Mouse (Mus musculus): ENCODE results near the gene Susd1.

Gene Susd1

DNA sequence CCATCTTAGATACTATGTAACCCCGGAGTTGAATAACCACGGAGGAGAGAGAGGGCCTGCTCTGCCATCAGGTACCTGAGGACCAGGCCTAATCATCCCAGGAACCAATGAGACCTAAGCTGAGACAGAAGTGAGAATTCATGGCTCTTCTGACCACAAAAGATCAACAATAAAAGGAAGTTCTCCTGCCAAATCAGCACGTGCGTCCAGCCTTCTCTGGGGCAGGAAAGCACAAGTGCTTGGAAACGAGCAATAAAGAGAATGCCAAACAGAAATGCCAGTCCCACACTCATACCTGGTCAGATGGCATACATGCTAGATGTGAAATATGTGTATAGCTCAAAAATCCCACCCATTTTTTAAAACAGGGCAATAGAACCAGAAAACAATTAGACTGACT is 58.6 kb downstream of the Susd1 start:
- no peak for DNase-seq

DNA sequence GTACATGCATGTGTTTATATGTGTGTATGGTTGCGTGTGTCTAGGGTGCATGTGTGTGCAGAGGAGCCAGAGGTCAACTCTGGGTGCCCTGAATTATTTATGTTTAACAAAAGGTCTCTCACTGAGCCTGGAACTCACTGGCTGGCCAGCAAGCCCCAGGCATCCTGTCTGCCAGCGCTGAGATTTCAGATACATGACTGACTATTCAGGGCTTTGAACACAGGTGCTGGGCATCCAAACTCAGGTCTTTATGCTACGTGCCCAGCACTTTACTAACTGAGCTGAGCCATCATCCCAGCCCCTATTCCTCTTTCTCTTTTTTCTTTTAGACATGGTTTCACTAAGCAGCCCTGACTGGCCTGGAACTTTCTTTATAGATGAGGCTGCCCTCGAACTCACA is 59.8 kb downstream of the Susd1 start:
- DNase-seq, result no peak

DNA sequence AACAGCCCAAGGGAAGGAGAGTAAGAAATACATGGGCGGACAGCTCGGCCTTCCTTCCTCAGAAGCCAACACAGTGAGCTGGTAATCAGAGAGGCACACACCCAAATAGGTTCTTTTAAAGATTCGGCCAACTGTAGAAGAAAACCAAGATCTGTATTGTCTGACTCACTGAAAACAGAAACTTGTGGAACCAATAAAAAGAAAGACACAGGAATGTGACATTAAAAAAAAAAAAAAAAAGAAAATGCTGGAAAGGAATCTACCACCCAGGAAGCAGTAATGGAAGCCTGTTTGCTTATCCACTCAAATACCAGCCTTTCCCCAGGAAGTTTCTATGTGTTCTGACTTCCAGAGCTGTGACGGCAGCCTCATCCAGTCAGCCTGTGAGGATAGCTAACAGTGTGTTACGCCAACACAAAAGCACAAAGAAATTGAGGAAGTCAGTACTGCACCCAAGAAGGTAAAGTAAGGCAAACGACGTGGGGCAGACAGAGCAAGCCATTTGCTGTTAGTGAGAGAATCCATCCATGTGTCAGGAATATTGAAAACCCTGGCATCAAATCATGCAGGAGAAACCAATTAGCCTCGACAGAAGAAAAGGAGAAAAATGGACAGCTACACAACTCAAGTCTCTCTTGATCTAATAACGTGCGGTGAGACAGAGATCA is 64.0 kb downstream of the Susd1 start:
- DNase-seq, result no peak

DNA sequence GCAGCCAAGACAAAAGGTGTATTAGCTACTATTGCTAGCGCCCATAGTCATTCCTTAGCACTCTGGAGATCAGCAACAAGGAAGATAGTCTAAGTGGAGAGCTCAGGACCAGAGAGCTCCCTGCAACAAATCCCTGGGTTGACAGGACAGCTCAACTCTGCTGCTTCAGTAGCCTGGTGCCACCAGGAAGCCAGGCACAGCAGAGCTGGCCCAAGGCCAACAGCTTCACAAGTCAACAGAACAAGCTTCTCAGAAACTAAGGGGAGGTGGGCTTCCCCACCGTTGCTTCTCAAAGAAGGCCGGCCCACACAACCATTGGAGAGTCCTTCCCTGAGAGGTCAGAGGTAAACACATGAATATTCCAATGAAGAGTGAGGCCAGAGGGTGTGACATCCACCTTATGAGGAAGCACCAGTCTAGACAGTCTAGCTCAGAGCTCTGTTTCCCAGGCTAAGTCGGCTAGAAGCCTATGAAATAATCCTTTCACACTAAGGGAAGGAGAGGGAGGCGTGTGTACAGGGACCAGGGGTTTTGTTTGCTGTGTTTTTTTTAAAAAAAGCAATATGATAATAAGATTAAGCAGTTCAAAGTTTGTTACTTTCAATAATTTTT is 65.8 kb downstream of the Susd1 start:
- DNase-seq, result no peak

DNA sequence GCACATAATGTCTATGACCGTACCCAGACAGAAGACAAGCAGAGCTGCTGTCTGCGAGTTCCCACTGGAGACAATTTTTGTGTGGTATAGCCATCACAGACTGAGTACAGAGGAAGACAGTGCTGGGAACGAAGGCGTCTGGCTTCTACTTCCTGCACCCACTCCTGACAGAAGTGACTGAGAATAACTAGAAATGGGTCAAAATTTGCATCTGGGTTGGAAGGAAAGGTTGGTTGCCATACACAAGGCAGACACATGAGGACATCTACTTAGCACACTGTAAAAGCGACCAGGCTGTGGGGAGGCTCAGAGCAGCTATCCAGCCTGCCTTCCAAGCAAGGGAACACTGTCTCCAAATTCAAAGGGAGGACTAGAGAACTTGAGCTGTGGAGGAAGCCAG is 66.5 kb downstream of the Susd1 start:
- no peak for DNase-seq

DNA sequence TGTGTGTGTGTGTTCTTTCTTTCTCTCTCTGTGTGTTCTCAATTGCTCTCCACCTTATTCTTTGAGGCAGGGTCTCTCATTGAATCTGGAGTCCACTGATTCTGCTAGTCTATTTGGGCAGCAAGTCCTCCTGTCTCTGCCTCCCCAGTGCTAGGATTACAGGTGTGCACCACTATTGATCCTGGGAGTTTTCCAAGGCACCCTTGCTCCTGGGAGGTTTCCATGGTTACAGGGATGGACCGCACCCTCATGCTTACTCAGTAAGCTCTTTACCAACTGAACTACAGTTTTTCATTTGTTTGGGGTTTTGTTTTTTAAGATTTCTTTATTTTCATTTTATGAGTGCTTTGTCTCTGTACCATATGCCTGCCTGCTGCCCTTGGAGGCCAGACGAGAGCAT is 68.5 kb downstream of the Susd1 start:
- DNase-seq, result no peak

DNA sequence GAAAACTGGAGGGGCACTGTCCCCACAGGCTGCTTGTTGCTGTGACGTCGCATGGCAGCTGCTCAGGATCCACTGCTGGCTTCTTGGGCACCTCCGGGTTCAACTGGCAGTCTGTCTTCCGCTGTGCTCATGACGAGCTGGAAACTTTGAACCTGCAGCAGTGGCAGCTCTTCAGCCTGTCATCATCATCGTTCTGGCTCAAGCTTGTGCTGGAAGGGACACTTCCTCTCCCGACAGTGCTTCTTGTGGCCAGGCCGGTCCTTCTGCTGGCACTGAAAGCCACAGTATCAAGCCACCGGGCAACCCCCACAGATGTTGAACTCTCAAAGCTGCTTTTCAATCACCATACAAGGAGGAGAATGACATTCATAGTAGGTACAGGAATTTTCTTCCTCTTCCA is 70.3 kb downstream of the Susd1 start:
- DNase-seq, result no peak

DNA sequence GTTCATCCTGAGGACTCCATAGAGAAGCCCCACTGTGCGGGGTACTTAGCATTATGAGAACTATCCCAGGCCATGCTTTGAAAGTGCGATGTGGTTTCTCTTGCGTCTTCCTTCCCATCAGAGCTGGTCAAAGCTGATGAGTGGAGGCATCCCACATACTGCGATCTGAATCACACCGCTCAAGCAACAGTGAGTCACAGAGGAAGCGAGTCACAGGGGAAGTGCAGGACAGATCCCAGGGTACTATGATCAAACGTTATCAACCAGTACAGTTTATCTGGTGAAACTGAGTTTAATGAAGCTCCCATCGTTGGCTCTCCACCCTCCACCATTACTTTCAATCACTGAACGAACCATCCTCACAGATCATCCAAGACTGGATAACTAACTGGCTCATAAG is 72.2 kb downstream of the Susd1 start:
- DNase-seq, result no peak

DNA sequence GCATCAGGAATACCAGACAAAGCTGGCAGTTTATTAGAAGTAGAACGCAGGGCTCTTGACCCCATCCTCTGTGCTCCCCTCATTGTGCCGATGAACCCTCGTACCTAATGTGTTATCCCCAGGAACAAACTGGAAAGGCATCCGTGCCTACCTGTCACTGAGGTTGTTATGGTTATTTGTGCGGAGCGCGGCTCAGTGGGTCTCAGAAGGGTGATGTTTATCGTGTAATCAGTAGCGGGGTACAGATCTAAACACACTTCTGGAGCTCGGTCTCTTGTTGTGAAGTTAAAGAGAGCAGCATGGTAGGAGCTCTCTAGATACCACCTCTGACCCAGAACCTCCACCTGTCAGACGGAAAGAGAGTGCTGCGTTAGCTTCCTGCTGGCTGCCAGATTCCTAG is 72.9 kb downstream of the Susd1 start:
- no peak for DNase-seq

DNA sequence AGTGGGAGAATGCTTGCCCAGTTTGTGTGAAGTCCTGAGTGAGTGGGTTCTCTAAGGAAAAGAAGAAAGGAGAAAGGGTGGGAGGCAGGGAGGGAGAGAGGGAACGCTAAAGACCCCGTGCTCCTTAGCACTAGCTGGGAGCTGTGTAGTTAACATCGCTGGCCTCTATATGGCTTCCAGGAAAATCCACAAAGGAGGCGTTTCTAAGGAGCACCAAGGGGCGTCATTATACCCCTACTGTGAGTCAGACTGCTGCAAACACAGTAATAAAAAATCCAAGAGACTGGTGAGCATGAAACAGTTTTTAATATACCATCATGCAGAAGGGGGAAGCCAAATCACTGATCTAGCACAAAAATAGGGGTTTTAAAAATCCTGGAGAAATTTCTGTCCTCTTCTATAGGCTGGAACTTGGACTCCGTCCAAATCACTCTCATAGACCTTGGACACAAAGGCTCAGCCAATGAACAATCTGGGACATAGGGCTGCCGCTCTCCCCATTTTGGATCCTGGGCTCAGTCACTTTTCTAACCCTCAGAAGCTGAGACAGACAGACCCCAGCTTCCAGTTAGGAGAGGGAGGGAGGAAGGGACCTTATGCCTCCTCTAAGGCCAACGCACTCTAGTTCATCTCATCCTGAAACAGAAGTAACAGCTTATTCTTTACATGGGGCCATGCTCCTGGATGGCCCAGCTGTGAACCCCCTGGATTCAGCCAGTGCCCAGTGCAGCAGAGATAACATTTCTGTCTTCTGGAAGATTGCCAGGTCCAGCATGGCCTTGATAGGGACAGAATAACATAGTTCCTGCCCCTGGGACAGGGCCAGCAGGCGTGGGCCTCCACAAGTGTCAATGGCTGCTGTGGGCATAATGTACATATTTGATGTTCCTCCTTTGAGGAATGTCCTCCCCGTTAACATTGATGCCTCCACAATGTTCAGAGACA is 73.9 kb downstream of the Susd1 start:
- no peak for DNase-seq

DNA sequence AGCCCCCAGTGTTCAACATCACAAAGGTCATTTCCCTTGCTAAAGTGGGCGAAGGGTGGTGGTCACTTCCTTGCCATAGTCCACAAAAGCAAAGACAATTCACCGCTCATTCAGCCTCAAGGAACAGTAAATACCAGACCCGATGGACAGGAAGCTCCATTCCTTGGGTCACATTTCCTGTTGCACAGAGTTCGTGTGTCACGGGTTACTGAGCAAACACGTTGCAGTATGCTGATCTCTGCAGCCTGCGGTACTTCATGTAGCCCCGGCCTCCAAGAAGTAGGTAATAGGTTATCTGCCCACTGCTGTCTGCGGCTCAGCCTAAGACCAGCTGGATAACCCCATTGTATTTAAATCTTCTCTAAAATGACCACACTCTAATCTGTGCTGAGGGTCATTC is 75.4 kb downstream of the Susd1 start:
- peak; percentile 43 to 48 for DNase-seq

DNA sequence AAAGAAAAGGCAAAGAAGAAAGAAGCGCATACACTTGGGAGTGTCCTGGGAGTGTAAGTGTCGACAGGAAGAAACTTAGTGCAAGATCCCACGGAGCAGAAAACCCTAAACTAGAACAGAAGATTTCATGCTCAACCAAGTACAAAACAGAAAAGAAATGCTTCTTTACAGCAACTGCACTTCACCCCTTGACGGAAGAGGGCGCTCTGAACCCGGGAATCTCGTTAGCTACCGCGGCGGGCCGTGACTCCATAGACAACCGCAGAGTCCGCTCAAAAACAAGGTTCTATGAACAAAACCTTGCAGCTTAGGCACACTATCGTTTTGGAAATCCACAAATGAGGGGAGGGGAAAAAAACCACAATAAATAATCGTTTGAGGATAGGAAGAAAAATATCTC is 77.7 kb downstream of the Susd1 start:
- DNase-seq, result peak; percentile 58 to 86

DNA sequence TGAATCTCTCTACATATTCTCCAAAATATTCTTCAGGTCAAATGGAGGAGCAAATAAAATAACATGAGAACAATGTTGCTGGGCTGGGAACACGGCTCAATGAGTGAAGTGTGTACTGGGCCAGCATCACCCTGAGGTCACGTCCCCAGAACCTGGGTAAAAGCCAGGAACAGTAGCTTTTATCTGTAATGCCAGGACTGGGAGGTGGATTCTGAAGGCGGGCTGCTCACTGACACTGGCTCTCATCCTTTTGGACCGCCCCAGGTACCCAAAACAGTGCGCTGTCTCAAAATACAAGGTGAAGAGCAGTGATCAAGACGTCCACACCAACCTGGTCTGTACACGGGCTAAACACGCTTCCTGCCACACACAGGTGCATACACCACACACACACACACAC is 78.5 kb downstream of the Susd1 start:
- DNase-seq, result no peak

DNA sequence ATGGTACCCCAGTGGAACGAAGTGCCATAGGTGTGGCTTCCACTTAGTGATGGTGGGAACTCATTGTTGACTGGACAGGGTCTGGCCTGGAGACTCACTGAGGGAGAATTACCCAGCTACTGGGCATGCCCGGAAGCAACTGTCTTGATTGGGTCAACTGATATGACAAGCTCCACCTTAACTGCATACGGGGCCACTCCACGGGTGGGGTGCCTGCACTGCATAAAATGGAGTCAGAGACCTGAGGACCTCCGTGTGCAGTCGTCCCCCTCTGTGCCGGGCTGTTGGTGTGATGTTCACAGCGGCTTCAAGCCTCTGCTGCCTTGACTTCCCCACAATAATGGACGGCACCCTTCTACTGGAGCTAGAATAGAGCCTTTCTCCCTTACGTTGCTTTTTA is 79.5 kb downstream of the Susd1 start:
- DNase-seq, result no peak

DNA sequence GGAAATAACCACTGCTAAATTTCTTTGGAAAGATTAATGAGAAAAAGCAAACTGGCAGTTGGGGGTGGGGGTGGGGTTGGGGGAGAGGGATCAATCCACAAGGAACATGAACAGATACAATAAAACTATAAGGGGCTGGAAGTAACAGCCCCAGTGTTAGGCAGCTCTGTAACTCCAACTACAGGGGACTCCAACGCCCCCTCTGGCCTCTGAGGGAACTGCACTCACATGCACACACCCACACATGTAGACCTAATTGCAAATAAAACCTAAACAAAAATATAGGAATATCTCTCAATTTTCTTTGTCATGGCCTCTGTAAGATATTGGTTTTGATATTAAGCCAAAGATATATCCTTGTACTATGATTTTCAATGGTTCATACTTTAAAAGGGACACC is 83.0 kb downstream of the Susd1 start:
- no peak for DNase-seq

DNA sequence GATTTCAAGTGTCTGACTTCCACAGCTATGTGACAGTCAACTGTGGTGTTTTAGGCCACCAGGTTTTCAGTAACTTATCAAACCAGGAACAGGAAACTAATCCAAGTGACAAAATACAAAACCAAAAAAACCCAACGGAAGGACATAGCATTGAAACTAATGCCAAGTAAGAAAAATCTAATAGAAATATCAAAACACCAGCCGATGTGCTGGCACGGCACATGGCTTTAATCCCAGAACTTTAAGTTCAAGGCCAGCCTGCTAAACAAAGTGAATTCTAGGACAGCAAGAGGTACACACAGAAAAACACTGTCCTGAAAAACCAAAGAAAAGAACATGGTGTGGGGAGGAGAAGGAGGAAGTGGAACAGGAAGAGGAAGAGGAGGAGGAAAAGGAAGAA is 83.8 kb downstream of the Susd1 start:
- no peak for DNase-seq

DNA sequence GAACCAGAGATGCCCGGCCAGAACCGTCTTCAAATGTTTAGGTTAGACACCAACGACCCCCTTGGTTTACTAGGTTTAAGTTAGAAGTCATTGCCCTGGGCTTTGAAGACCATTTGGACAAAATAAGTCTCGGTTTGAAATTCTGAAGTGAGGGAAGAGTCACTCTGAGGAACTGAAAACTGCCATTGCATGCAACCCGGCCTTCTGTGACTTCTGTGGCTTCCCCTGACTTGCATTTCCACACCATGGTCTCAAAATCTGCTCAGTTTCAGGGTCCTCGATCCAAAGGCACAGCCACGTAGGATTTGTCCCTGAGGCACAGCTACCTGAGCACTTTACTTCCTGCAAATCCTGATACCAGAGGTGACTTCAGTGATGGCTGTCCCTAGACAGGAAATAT is 86.5 kb downstream of the Susd1 start:
- DNase-seq, result no peak

DNA sequence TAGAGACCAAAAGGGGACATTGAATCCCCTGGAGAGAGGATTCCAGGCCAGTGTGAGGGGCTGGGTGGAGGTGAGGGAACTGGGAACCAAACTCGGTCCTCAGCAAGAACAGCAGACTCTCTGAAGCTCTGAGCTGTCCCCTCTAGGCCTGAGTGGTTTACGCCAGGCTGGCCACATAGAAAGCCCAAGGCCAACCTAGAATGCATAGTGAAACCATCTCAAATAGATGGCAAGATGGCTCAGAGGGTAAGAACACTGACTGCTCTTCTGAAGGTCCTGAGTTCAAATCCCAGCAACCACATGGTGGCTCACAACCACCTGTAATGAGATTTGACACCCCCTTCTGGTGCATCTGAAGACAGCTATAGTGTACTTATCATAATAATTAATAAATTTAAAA is 88.1 kb downstream of the Susd1 start:
- DNase-seq, result no peak

DNA sequence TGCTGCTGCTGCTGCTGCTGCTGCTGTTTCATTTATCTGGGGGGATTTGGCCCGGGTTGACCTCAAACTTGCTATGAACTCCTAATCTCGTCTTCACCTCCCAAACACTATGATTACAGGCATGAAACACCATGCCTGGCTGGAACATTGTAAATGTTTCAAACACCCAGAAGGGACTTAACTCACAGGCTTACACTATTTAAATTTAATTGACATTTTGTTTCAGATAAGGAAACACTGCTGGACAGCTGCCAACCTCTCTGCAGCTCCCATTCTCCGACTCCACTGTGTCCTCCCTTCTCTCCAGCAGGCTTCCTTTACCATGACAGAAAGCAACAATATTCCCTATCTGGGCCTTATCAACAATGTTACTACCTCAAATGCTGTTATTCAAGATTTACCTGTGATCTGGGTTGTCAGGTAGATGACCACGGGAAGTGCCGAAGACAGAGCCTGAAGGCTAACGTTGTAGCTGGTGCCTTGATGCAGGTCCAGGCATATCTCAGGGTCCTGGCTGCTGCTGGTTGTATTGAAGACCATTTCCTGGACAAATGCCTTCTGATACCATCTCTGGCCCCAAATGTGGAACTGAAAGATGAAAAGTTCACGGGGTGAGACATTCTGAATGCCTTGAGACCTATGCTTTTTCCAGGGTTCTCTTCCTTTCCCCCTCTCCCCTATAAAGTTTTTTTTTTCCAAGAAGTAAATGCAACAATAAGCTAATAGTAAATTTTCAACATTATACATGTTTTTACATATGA is 88.8 kb downstream of the Susd1 start:
- no peak for DNase-seq

DNA sequence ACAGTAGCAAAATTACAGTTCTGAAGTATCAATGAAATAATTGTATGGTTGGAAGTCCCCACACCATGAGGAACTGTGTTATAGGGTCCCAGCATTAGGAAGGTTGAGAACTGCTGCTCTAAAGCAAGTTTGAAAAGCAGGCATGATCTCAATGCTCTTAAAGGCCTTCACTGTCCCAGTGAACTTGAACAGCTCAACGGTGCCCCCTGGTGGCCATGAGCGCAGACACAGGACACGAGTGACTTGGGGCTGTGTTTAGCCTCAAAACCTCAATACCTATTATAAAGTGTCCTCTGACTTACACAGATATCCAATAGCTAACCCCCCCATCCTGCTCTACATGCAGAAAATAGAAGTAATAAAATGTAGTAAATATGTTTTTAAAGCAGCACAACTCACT is 97.7 kb downstream of the Susd1 start:
- peak; percentile 59 to 83 for DNase-seq

DNA sequence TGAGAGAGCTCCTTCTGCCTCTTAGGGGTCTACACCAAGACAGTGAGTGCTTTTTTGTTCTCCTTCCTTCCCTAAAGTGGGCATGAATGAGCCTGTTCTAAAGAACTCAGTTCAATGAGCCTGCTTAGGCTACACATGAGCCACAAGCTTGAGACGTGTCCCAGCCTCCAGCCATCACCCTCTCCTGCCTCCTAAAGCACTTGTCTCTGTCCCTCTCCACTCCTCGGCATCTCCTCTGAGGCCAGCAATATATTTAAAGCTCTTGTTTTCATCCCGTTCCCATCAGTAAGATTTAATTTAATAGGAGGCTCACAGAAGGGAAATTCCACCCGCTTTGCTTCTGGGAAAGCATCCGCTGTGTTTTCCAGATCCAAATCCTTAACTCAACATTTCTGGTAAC is 98.4 kb downstream of the Susd1 start:
- DNase-seq, result no peak

DNA sequence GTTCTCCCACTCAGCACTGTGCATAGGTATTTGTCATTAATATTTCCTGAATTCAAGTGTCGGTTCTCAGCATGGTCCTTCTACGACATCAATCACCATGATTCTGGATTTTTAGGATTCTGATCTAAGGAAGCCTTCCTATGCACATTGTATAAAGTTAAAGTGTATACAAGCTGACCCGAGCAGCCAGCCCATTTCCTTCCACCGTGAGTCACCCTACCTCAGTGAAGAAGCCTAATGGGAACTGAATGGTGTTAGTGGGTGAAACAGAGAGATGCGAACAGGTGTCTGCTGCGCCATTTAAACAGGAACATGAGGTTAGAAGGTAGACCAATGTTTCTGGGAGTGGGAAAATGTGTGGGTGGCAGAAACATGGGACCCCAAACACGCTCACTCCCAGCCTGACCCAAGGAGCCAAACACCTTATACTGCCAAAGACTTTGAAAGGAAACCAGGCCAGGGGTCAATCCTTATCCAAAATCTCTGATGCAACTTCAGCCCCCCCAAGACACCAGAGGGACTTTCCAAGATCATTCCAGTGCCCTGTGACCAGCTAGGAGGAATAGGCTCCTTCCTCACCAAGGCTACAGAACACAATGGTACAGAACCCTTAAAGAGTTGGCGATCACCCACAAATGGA is 99.4 kb downstream of the Susd1 start:
- no peak for DNase-seq

DNA sequence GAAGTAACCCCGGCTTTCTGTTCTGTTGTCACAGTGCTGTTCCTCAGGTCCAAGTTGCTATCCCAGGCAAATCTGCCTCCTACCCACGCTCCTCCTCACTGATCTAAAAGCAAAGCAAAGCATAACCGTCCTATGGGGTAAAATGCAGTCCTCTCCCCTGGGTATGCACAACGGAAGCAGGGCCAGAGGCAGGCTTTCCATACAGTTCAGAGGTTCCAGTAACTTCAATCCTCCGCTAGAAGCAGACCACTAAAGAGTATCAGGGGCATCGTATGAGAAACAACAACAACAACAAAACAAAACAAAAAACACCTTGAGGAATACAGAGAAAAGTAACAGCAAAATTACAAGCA is 100.9 kb downstream of the Susd1 start:
- no peak for DNase-seq

Measured in kidney, adult 8-10 months (tissue).